Mouse (Mus musculus): ENCODE data around the gene Fam243. TPM values are rescaled to one million over a fixed set of nuclear protein-coding genes. Genes with fewer than 3 reads are reported as not detected.

Gene Fam243
- total RNA-seq, 2 experiments from 2014 or later, result not detected

- no peak for ATAC-seq (replicated peaks; ENCODE audit: low FRiP score, poor library complexity, severe bottlenecking)
Observed at GRCm38 (mm10) chr16:92324309-92325061, 3.2 kb upstream of the Fam243 start.

- ATAC-seq (replicated peaks; ENCODE audit: low FRiP score, poor library complexity, severe bottlenecking), result no peak
Observed at GRCm38 (mm10) chr16:92320361-92320760, 880 bp downstream of the Fam243 start.

GRCm38 (mm10) chr16:92319353-92320109, 1.7 kb downstream of the Fam243 start:
- peak; percentile 70; the same call in 1 of the 2 replicates for ATAC-seq (replicated peaks; ENCODE audit: low FRiP score, poor library complexity, severe bottlenecking)

- ATAC-seq (replicated peaks; ENCODE audit: low FRiP score, poor library complexity, severe bottlenecking), result no peak
Observed at GRCm38 (mm10) chr16:92316049-92316738, 5.0 kb downstream of the Fam243 start.

- peak; percentile 66 for ATAC-seq (replicated peaks; ENCODE audit: low FRiP score, poor library complexity, severe bottlenecking)
Observed at GRCm38 (mm10) chr16:92313953-92314741, 7.1 kb downstream of the Fam243 start.

- ATAC-seq (replicated peaks; ENCODE audit: low FRiP score, poor library complexity, severe bottlenecking), result no peak
Observed at GRCm38 (mm10) chr16:92309126-92309525, 12.1 kb downstream of the Fam243 start.

- ATAC-seq (replicated peaks; ENCODE audit: low FRiP score, poor library complexity, severe bottlenecking), result no peak
Observed at GRCm38 (mm10) chr16:92307947-92308346, 13.3 kb downstream of the Fam243 start.

- ATAC-seq (replicated peaks; ENCODE audit: low FRiP score, poor library complexity, severe bottlenecking), result no peak
Observed at GRCm38 (mm10) chr16:92305519-92305918, 15.7 kb downstream of the Fam243 start.

- no peak for ATAC-seq (replicated peaks; ENCODE audit: low FRiP score, poor library complexity, severe bottlenecking)
Observed at GRCm38 (mm10) chr16:92302506-92302905, 18.7 kb downstream of the Fam243 start.

- ATAC-seq (replicated peaks; ENCODE audit: low FRiP score, poor library complexity, severe bottlenecking), result 0 out of 2 replicates have a peak, but pooled peaks have one; percentile 17
Observed at GRCm38 (mm10) chr16:92301989-92302388, 19.3 kb downstream of the Fam243 start.

- ATAC-seq (replicated peaks; ENCODE audit: low FRiP score, poor library complexity, severe bottlenecking), result peak; percentile 71
Observed at GRCm38 (mm10) chr16:92301412-92301806, 19.8 kb downstream of the Fam243 start.

GRCm38 (mm10) chr16:92300649-92301411, 20.4 kb downstream of the Fam243 start, which contains the start of gene Smim11:
Smim11 (plus strand) TSS chr16:92301286.
- peak; percentile 94 for ATAC-seq (replicated peaks; ENCODE audit: low FRiP score, poor library complexity, severe bottlenecking)

- no peak for ATAC-seq (replicated peaks; ENCODE audit: low FRiP score, poor library complexity, severe bottlenecking)
Observed at GRCm38 (mm10) chr16:92295328-92295727, 25.9 kb downstream of the Fam243 start.

- ATAC-seq (replicated peaks; ENCODE audit: low FRiP score, poor library complexity, severe bottlenecking), result no peak
Observed at GRCm38 (mm10) chr16:92294267-92294970, 26.8 kb downstream of the Fam243 start.

- ATAC-seq (replicated peaks; ENCODE audit: low FRiP score, poor library complexity, severe bottlenecking), result no peak
Observed at GRCm38 (mm10) chr16:92292101-92292500, 29.1 kb downstream of the Fam243 start, which contains the start of gene Kcne2. Kcne2 (plus strand) TSS chr16:92292389.

GRCm38 (mm10) chr16:92290045-92290444, 31.2 kb downstream of the Fam243 start:
- ATAC-seq (replicated peaks; ENCODE audit: low FRiP score, poor library complexity, severe bottlenecking), result no peak

- no peak for ATAC-seq (replicated peaks; ENCODE audit: low FRiP score, poor library complexity, severe bottlenecking)
Observed at GRCm38 (mm10) chr16:92288778-92289177, 32.5 kb downstream of the Fam243 start.

GRCm38 (mm10) chr16:92286609-92287008, 34.6 kb downstream of the Fam243 start:
- ATAC-seq (replicated peaks; ENCODE audit: low FRiP score, poor library complexity, severe bottlenecking), result peak; percentile 62; the same call in 1 of the 2 replicates
